Mouse (Mus musculus) testis, adult 2 months (tissue): Measurements from ENCODE around the gene Pdik1l. TPM values are rescaled to one million over a fixed set of nuclear protein-coding genes. Genes with fewer than 3 reads are reported as not detected.

ENCODE experiments used
- H3K27ac ChIP-seq: fragments of 200-500 bp; 2 replicates; pipeline ENCODE4 v1.5.1; 2012; ENCODE audit warnings: low read depth, low read length; ENCODE audit not compliant: control insufficient read depth, insufficient read depth
- H3K27me3 ChIP-seq: fragments of 200-500 bp; 2 replicates; pipeline ENCODE4 v1.6.1; 2012; ENCODE audit warnings: mild to moderate bottlenecking, low read length, moderate library complexity; ENCODE audit not compliant: control insufficient read depth, insufficient read depth
- H3K36me3 ChIP-seq: fragments of 200-500 bp; 2 replicates; pipeline ENCODE4 v1.6.1; 2012; ENCODE audit warnings: mild to moderate bottlenecking, low read length; ENCODE audit not compliant: control insufficient read depth, insufficient read depth
- H3K4me1 ChIP-seq: fragments of 200-500 bp; 2 replicates; pipeline ENCODE4 v1.6.1; 2012; ENCODE audit warnings: low read length; ENCODE audit not compliant: control insufficient read depth, insufficient read depth
- H3K4me3 ChIP-seq: fragments of 200-500 bp; 2 replicates; pipeline ENCODE4 v1.5.1; 2012; ENCODE audit warnings: low read depth, mild to moderate bottlenecking, low read length, moderate library complexity, mixed read lengths; ENCODE audit not compliant: control insufficient read depth
- CTCF ChIP-seq: fragments of 200-500 bp; IDR thresholded peaks from 2 replicates; pipeline ENCODE4 v1.5.1; 2012; ENCODE audit warnings: low read depth, mild to moderate bottlenecking, inconsistent platforms, low read length, moderate library complexity; ENCODE audit not compliant: control insufficient read depth, insufficient read depth, insufficient replicate concordance
- POLR2A ChIP-seq: fragments of 200-500 bp; IDR thresholded peaks from 2 replicates; pipeline ENCODE4 v1.6.1; 2012; ENCODE audit warnings: low read depth, mild to moderate bottlenecking, inconsistent platforms, low read length, moderate library complexity; ENCODE audit not compliant: control insufficient read depth
- polyA plus RNA-seq: library from polyadenylated mRNA; depleted of rRNA; stranded (reverse); fragments of >200 nt; gene quantifications from 2 replicates; pipeline ENCODE4 v1.2.3, GENCODE M21; 2012; rRNA removed

Pdik1l gene
- 6.2 and 6.4 TPM in 2 replicates for polyA plus RNA-seq

DNA sequence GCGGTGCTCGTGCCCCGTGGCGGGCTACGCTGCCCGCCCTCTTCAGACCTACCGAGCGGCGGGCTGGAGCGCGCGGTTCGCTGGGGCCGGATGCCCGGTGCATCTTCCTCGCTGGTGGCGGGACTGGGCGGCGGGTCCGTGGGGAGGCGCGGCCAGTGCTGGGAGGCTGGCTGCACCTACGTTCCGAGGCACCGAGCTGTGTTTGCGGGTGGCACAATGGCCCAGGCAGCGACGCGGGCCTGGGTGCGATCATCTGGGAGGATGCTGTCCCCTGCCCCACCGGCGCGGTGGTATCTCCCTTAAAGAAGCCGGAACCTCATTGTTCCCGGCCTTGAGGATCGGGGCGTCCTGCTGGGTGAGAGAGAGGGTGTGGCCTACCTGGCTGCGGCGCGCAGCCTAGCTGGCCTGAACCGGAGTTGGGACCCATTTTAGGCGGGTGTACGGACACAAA lies at the start of gene Pdik1l:
Gene Pdik1l, minus strand, starts transcription at position 321 of the 451 bp plus-strand sequence.
- H3K27ac ChIP-seq: peak within 1 kb of the TSS; percentile 82
- no peak for TF ChIP-seq CTCF
- no peak; the same call in 1 of the 2 replicates for TF ChIP-seq POLR2A
- H3K36me3 ChIP-seq: no peaks in the 10 kb centered on the region; the same call in 1 of the 2 replicates
- H3K4me3 ChIP-seq: peak within 1 kb of the TSS; percentile 95
- H3K27me3 ChIP-seq: no peaks in the 10 kb centered on the region
- H3K4me1 ChIP-seq: peaks cover 10% of the 10 kb centered on the region

DNA sequence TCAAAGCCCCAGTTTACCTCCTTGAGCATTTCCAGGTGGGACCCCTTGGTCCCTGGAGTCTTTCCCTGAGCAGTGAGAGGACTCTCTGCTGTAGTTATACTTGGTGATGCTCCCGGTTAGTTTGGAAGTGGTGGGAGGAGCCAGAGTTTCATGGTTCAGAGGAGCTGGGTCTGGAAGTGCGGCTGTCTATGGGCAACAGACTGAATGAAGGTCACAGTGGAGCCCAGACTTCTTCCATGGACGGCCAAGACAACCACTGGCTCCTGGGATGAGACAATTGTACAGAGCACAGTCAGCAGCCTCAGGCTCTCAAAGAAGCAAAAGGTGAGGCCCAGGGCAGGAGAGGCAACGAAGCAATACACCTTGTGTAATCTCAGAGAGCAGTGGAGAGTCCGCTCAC lies 42.6 kb upstream of the Pdik1l start:
- no peak overlapping the region for H3K27ac ChIP-seq
- H3K4me3 ChIP-seq: no peak overlapping the region
- H3K4me1 ChIP-seq: no peaks in the 10 kb centered on the region
- no peak for TF ChIP-seq CTCF
- TF ChIP-seq POLR2A: no peak
- H3K36me3 ChIP-seq: no peaks in the 10 kb centered on the region
- H3K27me3 ChIP-seq: no peaks in the 10 kb centered on the region

DNA sequence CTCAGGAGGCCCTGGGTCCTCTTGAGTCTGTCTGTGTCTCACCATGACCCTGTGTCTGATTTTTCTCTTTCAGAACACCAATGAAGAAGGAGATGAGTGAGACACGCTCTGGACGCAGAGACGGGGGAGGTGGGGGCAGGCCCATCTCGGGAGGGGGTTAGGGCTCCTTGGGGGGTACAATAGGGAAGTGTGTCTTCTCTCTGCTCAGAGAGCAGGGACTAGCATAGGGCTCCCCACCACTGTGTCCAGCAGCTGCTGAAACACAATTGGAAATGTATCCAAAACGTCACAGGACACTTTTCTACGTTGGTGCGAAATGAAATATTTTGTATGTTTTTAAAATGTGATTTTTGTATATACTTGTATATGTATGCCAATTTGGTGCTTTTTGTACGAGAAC lies 41.1 kb upstream of the Pdik1l start:
- Histone ChIP-seq H3K4me3 (no peak overlapping the region), H3K27me3 (no peaks in the 10 kb centered on the region), H3K36me3 (no peaks in the 10 kb centered on the region), H3K27ac (no peak overlapping the region), H3K4me1 (no peaks in the 10 kb centered on the region)
- TF ChIP-seq POLR2A (no peak), CTCF (no peak)

DNA sequence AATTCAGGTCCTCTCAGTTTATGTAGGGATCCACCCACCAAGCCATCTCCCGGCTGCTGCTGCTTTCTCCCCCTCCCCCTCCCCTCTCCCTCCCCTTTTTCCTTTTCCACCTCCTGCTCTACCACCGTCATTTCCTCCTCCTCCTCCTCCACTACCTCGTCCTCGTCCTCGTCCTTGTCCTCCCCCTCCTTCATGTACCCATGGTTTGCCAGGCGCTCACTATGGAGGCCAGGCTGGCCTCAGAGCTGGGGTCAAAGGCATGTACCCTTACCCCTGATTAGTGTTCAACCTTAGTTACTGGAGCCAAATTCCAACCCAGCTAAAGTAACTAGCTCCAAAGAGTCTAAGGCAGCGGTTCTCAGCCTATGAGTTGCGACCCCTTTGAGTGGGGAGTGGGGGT lies 40.5 kb upstream of the Pdik1l start:
- H3K36me3 ChIP-seq: no peaks in the 10 kb centered on the region
- H3K27me3 ChIP-seq: no peaks in the 10 kb centered on the region
- no peak for TF ChIP-seq POLR2A
- no peak for TF ChIP-seq CTCF
- no peaks in the 10 kb centered on the region for H3K4me1 ChIP-seq
- no peak overlapping the region for H3K4me3 ChIP-seq
- H3K27ac ChIP-seq: no peak overlapping the region

DNA sequence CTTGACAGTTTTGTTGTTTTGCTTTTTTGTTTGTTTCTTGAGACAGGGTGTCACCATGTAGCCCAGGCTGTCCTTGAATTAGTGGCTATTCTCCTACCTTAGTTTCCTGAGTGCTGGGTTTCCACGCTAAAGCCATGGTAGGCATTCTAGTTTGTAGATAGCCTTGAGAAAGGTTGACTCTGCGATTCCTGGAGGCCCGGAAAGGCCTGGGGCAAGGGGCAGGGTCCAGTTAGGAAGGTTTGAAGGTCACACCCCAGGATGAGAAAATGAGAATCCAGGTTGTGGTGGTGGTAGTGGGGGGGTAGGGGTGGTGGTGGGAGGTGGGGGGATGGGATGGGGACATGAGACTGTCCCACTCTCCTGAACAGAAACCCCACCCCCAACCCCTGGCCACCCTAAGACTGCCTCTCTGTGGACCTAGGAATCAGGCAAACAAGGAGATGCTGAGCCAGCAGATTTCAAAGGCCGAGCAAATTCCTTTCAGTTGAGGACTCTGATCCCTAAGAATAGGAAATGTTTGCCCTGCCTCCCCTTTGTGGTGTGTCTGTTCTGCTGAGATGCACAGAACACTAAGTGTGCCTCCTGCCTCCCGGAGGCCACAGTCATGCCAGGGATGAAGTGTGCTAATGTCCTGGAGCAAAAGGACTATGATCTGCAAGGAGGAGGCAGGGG lies 39.3 kb upstream of the Pdik1l start:
- Histone ChIP-seq H3K27ac (peak overlapping the region; percentile 51), H3K27me3 (no peaks in the 10 kb centered on the region), H3K4me3 (no peak overlapping the region), H3K36me3 (no peaks in the 10 kb centered on the region), H3K4me1 (no peaks in the 10 kb centered on the region)
- TF ChIP-seq CTCF (no peak), POLR2A (no peak)

DNA sequence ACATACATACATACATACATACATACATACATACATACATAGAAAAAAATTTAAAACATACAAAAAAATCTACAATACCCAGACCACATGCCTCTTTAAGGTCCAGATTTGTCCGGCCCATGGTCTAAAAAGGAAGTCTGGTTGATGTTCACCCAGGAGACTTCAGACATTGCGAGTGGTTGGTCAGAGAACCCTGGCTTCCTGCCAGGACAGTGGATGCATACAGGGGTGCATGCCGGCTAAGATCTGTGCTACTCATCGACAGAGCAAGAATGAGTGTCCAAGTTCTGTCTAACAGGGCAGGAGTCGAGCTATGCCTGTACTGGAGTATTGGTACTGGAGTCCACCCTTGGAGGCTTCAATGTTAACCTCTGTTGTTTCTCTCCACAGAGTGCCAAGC lies 37.0 kb upstream of the Pdik1l start:
- H3K36me3 ChIP-seq: no peaks in the 10 kb centered on the region
- no peak overlapping the region for H3K27ac ChIP-seq
- H3K4me1 ChIP-seq: no peaks in the 10 kb centered on the region
- H3K27me3 ChIP-seq: no peaks in the 10 kb centered on the region
- H3K4me3 ChIP-seq: no peak overlapping the region
- TF ChIP-seq CTCF (no peak), POLR2A (no peak)

DNA sequence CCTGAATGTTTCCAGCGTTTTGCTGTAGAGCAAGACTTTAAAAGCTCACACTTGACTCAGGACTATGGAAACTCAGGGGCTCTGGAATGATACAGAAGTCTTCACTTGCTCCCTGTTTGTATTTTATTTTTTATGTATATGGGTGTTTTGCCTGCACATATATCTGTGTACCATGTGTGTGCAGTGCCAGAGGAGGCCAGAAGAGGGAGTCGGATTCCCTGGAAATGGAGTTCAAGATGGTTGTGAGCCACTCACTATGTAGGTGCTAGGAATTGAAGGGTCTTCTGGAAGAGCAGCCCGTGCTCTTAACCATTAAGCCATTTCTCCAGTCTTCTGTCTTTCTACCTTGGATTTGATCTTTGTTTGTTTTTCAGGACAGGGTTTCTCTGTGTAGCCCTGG lies 33.8 kb upstream of the Pdik1l start:
- H3K27ac ChIP-seq: no peak overlapping the region

More for the DNA sequence above, 33.8 kb upstream of the Pdik1l start:
- Histone ChIP-seq H3K4me1 (peaks cover 3% of the 10 kb centered on the region), H3K36me3 (no peaks in the 10 kb centered on the region), H3K4me3 (no peak overlapping the region), H3K27me3 (no peaks in the 10 kb centered on the region)
- TF ChIP-seq CTCF (no peak; the same call in 1 of the 2 replicates), POLR2A (no peak)
